Mouse (Mus musculus) CH12.LX (cell line): ENCODE measurements at regions not wholly inside any gene's neighbourhood (a gene's known extent, or its start where the extent isn't known, plus 50 kb on each side); places are given as distances from the start of the nearest gene placed in this dataset.

Experiments
- DNase-seq: peaks from one replicate; pipeline ENCODE4 v3.0.0-alpha.2; 2013; ENCODE audit errors: extremely low read depth
- H3K27ac ChIP-seq: 2 replicates; pipeline ENCODE4 v1.5.1; 2012; ENCODE audit warnings: low read depth, mild to moderate bottlenecking, control low read depth, moderate library complexity; ENCODE audit not compliant: insufficient read depth
- H3K27me3 ChIP-seq: replicated peaks from 2 replicates; pipeline ENCODE3; 2012; ENCODE audit warnings: inconsistent platforms
- H3K36me3 ChIP-seq, 2 experiments: replicated peaks in 1 of 2; 2 replicates each; pipeline versions ENCODE3 to v1.6.1; 2012; ENCODE audit warnings: inconsistent platforms in 1 of 2, low read length in 1 of 2, mild to moderate bottlenecking in 1 of 2, mixed read lengths in 1 of 2, moderate library complexity in 1 of 2; ENCODE audit not compliant: control insufficient read depth in 1 of 2, insufficient read depth in 1 of 2
- H3K4me1 ChIP-seq, 2 experiments: 2 replicates each; pipeline ENCODE4 v1.6.1; 2012; ENCODE audit warnings: inconsistent platforms in 1 of 2, moderate library complexity in 1 of 2; ENCODE audit not compliant: insufficient read depth in 2 of 2, control insufficient read depth in 1 of 2
- H3K4me2 ChIP-seq: 2 replicates; pipeline ENCODE4 v1.6.1; 2012; ENCODE audit warnings: low read depth, mild to moderate bottlenecking, control low read depth; ENCODE audit not compliant: poor library complexity, insufficient read depth, severe bottlenecking
- H3K4me3 ChIP-seq, 3 experiments: fragments of 150-350 bp in 1 of 3; sonication (generic) in 1 of 3; replicated peaks in 1 of 3; 2 replicates each; pipeline versions ENCODE3 to v1.5.1; 2011 to 2012; ENCODE audit warnings: low read depth in 2 of 3, low read length in 2 of 3, mild to moderate bottlenecking in 2 of 3, moderate library complexity in 2 of 3, control low read depth in 1 of 3, improper control_type of control experiment in 1 of 3, inconsistent platforms in 1 of 3, mixed read lengths in 1 of 3; ENCODE audit not compliant: poor library complexity in 1 of 3
- H3K79me2 ChIP-seq: replicated peaks from 2 replicates; pipeline ENCODE4 v1.6.1; 2012; ENCODE audit warnings: mild to moderate bottlenecking, moderate library complexity; ENCODE audit not compliant: control insufficient read depth, poor library complexity, insufficient read depth, severe bottlenecking; ENCODE audit errors: extremely low read depth
- H3K9ac ChIP-seq: 2 replicates; pipeline ENCODE4 v1.6.1; 2012; ENCODE audit warnings: low read depth, mild to moderate bottlenecking, control low read depth, moderate library complexity; ENCODE audit not compliant: insufficient read depth
- H3K9me3 ChIP-seq: replicated peaks from 2 replicates; pipeline ENCODE3; 2012; ENCODE audit warnings: low read length, inconsistent platforms, mixed read lengths
- CHD1 ChIP-seq: IDR thresholded peaks from 2 replicates; pipeline ENCODE4 v1.6.1; 2012; ENCODE audit warnings: low read depth, low read length, improper control_type of control experiment, inconsistent platforms
- CHD2 ChIP-seq: IDR thresholded peaks from 2 replicates; pipeline ENCODE4 v1.6.1; 2011; ENCODE audit warnings: low read length, improper control_type of control experiment
- CTCF ChIP-seq, 2 experiments: IDR thresholded peaks in 1 of 2; conservative IDR thresholded peaks in 1 of 2; 2 replicates each; pipeline ENCODE4 v1.5.1; 2011 to 2012; ENCODE audit warnings: low read depth in 2 of 2, low read length in 2 of 2, improper control_type of control experiment in 1 of 2, inconsistent platforms in 1 of 2, mild to moderate bottlenecking in 1 of 2, moderate library complexity in 1 of 2
- E2F4 ChIP-seq: IDR thresholded peaks from 2 replicates; pipeline ENCODE4 v1.6.1; 2011; ENCODE audit warnings: low read depth, low read length, improper control_type of control experiment; ENCODE audit not compliant: insufficient replicate concordance
- EP300 ChIP-seq: IDR thresholded peaks from 2 replicates; pipeline ENCODE4 v1.6.1; 2011; ENCODE audit warnings: low read length, improper control_type of control experiment
- GABPA ChIP-seq: IDR thresholded peaks from 2 replicates; pipeline ENCODE4 v1.6.1; 2012; ENCODE audit warnings: low read depth, low read length, improper control_type of control experiment, inconsistent platforms; ENCODE audit not compliant: insufficient replicate concordance
- IRF4 ChIP-seq: IDR thresholded peaks from 2 replicates; pipeline ENCODE4 v1.6.1; 2014; ENCODE audit warnings: low read depth, mild to moderate bottlenecking, inconsistent platforms, low read length, improper control_type of control experiment
- JUN ChIP-seq: IDR thresholded peaks from 2 replicates; pipeline ENCODE4 v1.6.1; 2011; ENCODE audit warnings: low read depth, mild to moderate bottlenecking, low read length, improper control_type of control experiment, moderate library complexity; ENCODE audit not compliant: insufficient read depth
- KAT2A ChIP-seq: IDR thresholded peaks from 2 replicates; pipeline ENCODE4 v1.6.1; 2012; ENCODE audit warnings: low read length, improper control_type of control experiment, inconsistent platforms; ENCODE audit not compliant: insufficient replicate concordance
- MAZ ChIP-seq: IDR thresholded peaks from 2 replicates; pipeline ENCODE4 v1.6.1; 2012; ENCODE audit warnings: low read depth, mild to moderate bottlenecking, inconsistent platforms, low read length, improper control_type of control experiment, moderate library complexity
- MXI1 ChIP-seq: IDR thresholded peaks from 2 replicates; pipeline ENCODE4 v1.6.1; 2011; ENCODE audit warnings: mild to moderate bottlenecking, low read depth, low read length, improper control_type of control experiment
- MYC ChIP-seq: IDR thresholded peaks from 2 replicates; pipeline ENCODE4 v1.6.1; 2011; ENCODE audit warnings: low read depth, mild to moderate bottlenecking, improper control_type of control experiment, low read length
- NELFE ChIP-seq: IDR thresholded peaks from 2 replicates; pipeline ENCODE4 v1.6.1; 2011; ENCODE audit warnings: low read depth, low read length, improper control_type of control experiment
- NRF1 ChIP-seq: IDR thresholded peaks from 2 replicates; pipeline ENCODE4 v1.6.1; 2014; ENCODE audit warnings: low read depth, mild to moderate bottlenecking, inconsistent platforms, low read length, improper control_type of control experiment, moderate library complexity
- PAX5 ChIP-seq: IDR thresholded peaks from 2 replicates; pipeline ENCODE4 v1.6.1; 2012; ENCODE audit warnings: low read length, inconsistent platforms, mixed read lengths
- POLR2A ChIP-seq: IDR thresholded peaks from 2 replicates; pipeline ENCODE4 v1.6.1; 2011; ENCODE audit warnings: low read depth, mild to moderate bottlenecking, improper control_type of control experiment, low read length
- RCOR1 ChIP-seq: conservative IDR thresholded peaks from 2 replicates; pipeline ENCODE4 v1.6.1; 2012; ENCODE audit warnings: low read depth, mild to moderate bottlenecking, inconsistent platforms, low read length, improper control_type of control experiment
- UBTF ChIP-seq: IDR thresholded peaks from 2 replicates; pipeline ENCODE4 v1.6.1; 2012; ENCODE audit warnings: low read depth, mild to moderate bottlenecking, inconsistent platforms, low read length, improper control_type of control experiment, moderate library complexity
- USF1 ChIP-seq: IDR thresholded peaks from 2 replicates; pipeline ENCODE4 v1.6.1; 2014; ENCODE audit warnings: low read depth, mild to moderate bottlenecking, inconsistent platforms, low read length, improper control_type of control experiment
- ZKSCAN1 ChIP-seq: IDR thresholded peaks from 2 replicates; pipeline ENCODE4 v1.6.1; 2012; ENCODE audit warnings: low read depth, inconsistent platforms, low read length, improper control_type of control experiment, borderline replicate concordance
- ZNF384 ChIP-seq: IDR thresholded peaks from 2 replicates; pipeline ENCODE4 v1.6.1; 2012; ENCODE audit warnings: low read depth, low read length, improper control_type of control experiment, inconsistent platforms
- dilution Hi-C: fragments of 300-500 bp; cut with MboI; formaldehyde crosslinking; loops from 2 replicates; pipeline ENCODE4 v1.14.3; 2020; ENCODE audit warnings: low sequenced_read_pairs; ENCODE audit not compliant: extremely low pct_unique_long_range_greater_than_20kb, extremely low pct_ligation_motif_present
- in situ Hi-C: fragments of 300-500 bp; cut with MboI; formaldehyde crosslinking; loops from 3 replicates; pipeline ENCODE4 v1.14.3; 2019; ENCODE audit warnings: low sequenced_read_pairs, low pct_ligation_motif_present, low pct_unique_long_range_greater_than_20kb, mixed read lengths

DNA sequence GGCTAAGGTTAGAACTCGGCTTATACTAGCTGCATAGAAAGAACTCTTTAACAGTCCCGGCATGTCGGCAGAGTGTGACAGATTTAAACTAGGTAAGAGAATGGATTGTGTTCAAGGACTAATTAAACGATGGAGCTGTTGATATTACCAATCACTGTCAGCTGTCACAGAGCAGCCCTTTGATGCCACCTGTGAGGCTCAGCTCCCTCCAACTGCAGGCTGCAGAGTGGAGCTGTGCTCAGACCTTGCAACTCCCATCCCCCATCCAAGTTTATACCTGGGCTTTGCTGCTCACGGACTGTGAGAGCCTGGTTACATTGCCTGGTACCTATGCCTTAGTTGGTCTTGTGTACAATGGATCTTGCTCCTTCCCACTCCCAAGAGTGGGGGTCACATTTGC lies 204.4 kb upstream of the Vstm2b start:
- dilution Hi-C loops (no loop called here), in situ Hi-C loops (loop anchor here (25.0 kb wide), 1 partner anchor 381 kb away; no protein-coding TSS in a partner anchor)
- Histone ChIP-seq H3K27ac (no peak overlapping the region), H3K27me3 (no peaks in the 10 kb centered on the region), H3K4me3 (no peak overlapping the region), H3K4me1 (peaks cover 0 to 13% of the 10 kb centered on the region in 2 experiments; a peak in 2 of 4 replicates), H3K4me2 (no peak overlapping the region), H3K9ac (no peak overlapping the region), H3K36me3 (no peaks in the 10 kb centered on the region), H3K9me3 (no peaks in the 10 kb centered on the region), H3K79me2 (no peaks in the 10 kb centered on the region)
- TF ChIP-seq USF1, result no peak
- TF ChIP-seq EP300, result no peak
- no peak for TF ChIP-seq E2F4
- no peak for TF ChIP-seq POLR2A
- no peak for TF ChIP-seq MYC
- TF ChIP-seq KAT2A, result no peak
- no peak for TF ChIP-seq JUN
- TF ChIP-seq NRF1, result no peak
- TF ChIP-seq PAX5, result no peak
- no peak for TF ChIP-seq CTCF (conservative IDR thresholded peaks at IDR 0.05 in 1 of 2, IDR thresholded peaks at IDR 0.05 in 1 of 2; ENCODE audit: low read depth in 2 of 2, low read length in 2 of 2)
- TF ChIP-seq GABPA, result no peak
- no peak for TF ChIP-seq CHD2
- no peak for TF ChIP-seq IRF4
- TF ChIP-seq RCOR1, result no peak
- no peak for TF ChIP-seq ZNF384
- no peak for TF ChIP-seq CHD1
- no peak for TF ChIP-seq MXI1
- no peak for DNase-seq

DNA sequence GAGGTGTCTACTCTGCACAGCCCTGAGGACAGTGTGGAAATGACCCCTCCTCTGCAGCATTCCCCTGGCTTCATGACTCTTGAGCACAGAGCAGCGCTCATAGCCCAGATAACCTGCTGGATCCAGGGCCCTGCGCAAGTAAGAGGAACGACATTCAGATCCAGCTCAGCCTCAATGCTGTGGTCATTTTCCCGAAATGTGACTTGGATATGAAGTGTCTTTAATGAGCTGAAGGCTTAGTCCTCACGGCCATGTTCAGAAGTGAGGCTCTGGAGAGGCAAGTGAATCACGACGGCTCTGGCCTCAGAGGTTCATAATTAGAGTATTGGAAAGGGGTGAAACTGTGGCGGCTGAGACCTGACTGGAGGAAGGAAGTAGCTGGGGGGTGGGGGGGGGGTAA lies 200.6 kb upstream of the Vstm2b start:
- H3K79me2 ChIP-seq, result no peaks in the 10 kb centered on the region
- no peak for TF ChIP-seq MXI1
- no peak for TF ChIP-seq IRF4
- no peak for TF ChIP-seq ZKSCAN1
- TF ChIP-seq MYC, result no peak
- no peak for TF ChIP-seq MAZ
- TF ChIP-seq UBTF, result no peak
- no peak for TF ChIP-seq GABPA
- no peak for TF ChIP-seq NELFE
- no peak for TF ChIP-seq JUN
- no peak for TF ChIP-seq NRF1
- peaks cover 0 to 5% of the 10 kb centered on the region in 2 experiments; a peak in 1 of 4 replicates for H3K4me1 ChIP-seq
- in situ Hi-C loops (loop anchor here (25.0 kb wide), 1 partner anchor 385 kb away; no protein-coding TSS in a partner anchor), dilution Hi-C loops (no loop called here)
- no peak for DNase-seq
- no peaks in the 10 kb centered on the region for H3K9me3 ChIP-seq
- H3K4me2 ChIP-seq, result no peak overlapping the region
- H3K4me3 ChIP-seq, result no peak overlapping the region
- H3K36me3 ChIP-seq, result no peaks in the 10 kb centered on the region
- H3K27me3 ChIP-seq, result no peaks in the 10 kb centered on the region
- no peak overlapping the region for H3K9ac ChIP-seq
- H3K27ac ChIP-seq, result no peak overlapping the region
